Mouse (Mus musculus) central nervous system, embryonic 11.5 days (tissue): Measurements from ENCODE around the gene Rhox3f. TPM values are rescaled to one million over a fixed set of nuclear protein-coding genes. Genes with fewer than 3 reads are reported as not detected.

Experiments
- polyA plus RNA-seq: library from polyadenylated mRNA; depleted of rRNA; stranded (reverse); fragments of >200 nt; gene quantifications from 2 replicates; pipeline ENCODE4 v1.2.3, GENCODE M21; 2012; rRNA removed

Gene Rhox3f
- polyA plus RNA-seq = not detected in 2 replicates

DNA sequence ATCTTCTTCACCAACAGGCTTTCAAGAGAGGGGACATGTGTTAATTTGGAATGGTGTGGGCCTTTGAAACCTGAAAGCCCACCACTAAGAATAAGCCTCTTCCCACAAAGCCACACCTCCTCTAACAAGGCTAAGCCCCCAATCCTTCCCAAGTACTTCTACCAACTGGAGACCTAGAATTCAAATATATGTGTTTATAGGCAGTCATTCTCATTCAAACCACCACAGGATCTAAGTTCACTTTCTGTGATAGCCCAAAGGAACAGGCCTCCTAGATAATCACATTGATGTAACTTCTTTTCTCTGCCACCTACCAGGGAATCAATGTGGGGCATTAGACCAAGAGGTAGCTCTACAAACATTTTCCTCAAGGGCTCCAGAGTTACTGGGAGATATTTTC is at the start of gene Rhox3f:
Rhox3f (plus strand) TSS at position 301 of the 400 bp plus-strand sequence.

DNA sequence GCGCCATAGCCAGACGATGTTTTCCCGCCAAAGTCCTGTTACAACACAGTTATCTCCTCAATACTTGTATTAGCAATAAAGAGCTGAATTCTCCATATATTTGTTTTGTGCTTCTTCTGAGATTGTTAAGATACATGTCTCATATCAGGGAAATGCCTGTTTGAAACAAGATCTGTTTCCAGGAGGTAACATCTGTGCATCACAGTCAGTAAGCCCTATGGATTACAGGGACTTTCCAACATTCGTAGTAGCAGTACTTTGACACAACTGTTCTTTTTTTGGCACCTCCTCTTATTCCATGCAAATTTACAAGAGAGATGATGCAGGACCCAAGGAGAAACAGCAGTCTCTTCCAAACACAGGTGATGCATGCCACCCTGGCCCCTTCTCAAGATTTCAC is 39.1 kb upstream of the Rhox3f start, which contains the start of gene Rhox3e:
Rhox3e (plus strand) TSS at position 301 of the 400 bp plus-strand sequence.

DNA sequence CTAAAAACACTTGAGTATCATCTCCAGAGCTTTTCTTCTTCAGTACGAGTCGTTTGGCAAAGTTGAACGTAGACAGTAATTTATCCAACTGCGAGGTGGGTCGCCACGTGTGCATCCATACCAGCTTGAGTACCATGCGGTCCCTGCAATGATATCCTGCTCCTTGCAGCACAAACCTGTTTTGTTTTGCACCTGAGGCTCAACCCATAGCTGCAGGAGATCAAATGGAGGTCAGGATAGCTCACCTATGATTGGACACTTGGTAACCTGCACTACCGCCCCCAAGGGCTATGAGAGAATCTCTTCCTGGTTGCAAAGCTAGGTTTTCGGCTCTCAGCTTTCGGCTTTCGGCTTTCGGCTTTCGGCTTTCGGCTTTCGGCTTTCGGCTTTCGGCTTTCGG is 23.7 kb upstream of the Rhox3f start, which contains the start of gene Rhox4e:
Rhox4e (plus strand) TSS at position 301 of the 400 bp plus-strand sequence.

DNA sequence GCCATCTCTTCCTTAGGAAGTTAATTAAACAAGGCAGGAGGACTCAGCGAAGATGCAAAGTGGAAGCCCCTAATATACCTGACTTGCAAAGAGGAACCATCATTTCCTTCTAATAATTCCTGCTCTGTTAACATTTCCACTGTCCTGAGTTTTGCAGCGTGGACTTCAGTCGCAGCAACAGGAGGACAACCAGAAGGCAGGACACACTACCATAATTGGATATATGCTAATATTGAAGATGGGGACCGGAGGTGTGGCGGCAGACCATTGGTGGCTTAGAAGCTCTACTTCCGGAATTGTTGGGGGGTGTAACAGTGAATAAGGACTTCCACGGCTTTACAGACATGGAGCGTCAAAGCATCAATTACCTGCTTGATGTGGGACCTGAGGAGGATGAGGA is 9.7 kb upstream of the Rhox3f start, which contains the start of gene Rhox2f:
Rhox2f (plus strand) TSS at position 301 of the 400 bp plus-strand sequence.

DNA sequence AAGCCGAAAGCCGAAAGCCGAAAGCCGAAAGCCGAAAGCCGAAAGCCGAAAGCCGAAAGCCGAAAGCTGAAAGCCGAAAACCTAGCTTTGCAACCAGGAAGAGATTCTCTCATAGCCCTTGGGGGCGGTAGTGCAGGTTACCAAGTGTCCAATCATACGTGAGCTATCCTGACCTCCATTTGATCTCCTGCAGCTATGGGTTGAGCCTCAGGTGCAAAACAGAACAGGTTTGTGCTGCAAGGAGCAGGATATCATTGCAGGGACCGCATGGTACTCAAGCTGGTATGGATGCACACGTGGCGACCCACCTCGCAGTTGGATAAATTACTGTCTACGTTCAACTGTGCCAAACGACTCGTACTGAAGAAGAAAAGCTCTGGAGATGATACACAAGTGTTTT is 26.8 kb downstream of the Rhox3f start, which contains the start of gene Rhox4f:
Rhox4f (minus strand) TSS at position 101 of the 400 bp plus-strand sequence.

DNA sequence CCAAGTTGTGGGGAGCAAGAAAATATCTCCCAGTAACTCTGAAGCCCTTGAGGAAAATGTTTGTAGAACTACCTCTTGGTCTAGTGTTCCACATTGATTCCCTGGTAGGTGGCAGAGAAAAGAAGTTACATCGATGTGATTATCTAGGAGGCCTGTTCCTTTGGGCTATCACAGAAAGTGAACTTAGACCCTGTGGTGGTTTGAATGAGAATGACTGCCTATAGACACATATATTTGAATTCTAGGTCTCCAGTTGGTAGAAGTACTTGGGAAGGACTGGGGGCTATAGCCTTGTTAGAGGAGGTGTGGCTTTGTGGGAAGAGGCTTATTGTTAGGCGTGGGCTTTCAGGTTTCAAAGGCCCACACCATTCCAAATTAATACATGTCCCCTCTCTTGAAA is 47.7 kb downstream of the Rhox3f start, which contains the start of gene Rhox3g:
Rhox3g (minus strand) TSS at position 101 of the 400 bp plus-strand sequence.

Other genes with a start within 250 kb of the Rhox3f start
- gene Rhox3a2, start 201.0 kb upstream of the Rhox3f start, polyA plus RNA-seq = not detected in 2 replicates
- gene Rhox4a2, start 190.1 kb upstream of the Rhox3f start, polyA plus RNA-seq = 0.35 and 1.6 TPM in 2 replicates
- 0.21 and 0.82 TPM in 2 replicates for gene Rhox2b, start 168.9 kb upstream of the Rhox3f start, polyA plus RNA-seq
- gene Rhox4b, start 148.5 kb upstream of the Rhox3f start, polyA plus RNA-seq = 0.19 and 0.49 TPM in 2 replicates
- gene Rhox2c, start 127.3 kb upstream of the Rhox3f start, polyA plus RNA-seq = 0.66 and 1.4 TPM in 2 replicates
- 0.48 TPM in 1 of 2 replicates, not detected in the other for gene Rhox3c, start 122.4 kb upstream of the Rhox3f start, polyA plus RNA-seq
- gene Rhox4c, start 100.7 kb upstream of the Rhox3f start, polyA plus RNA-seq = not detected in 2 replicates
- 0.20 TPM in 1 of 2 replicates, not detected in the other for gene Rhox2d, start 87.6 kb upstream of the Rhox3f start, polyA plus RNA-seq
- 0.12 and 0.13 TPM in 2 replicates for gene Rhox4d, start 66.6 kb upstream of the Rhox3f start, polyA plus RNA-seq
- gene Rhox2e, start 50.5 kb upstream of the Rhox3f start, polyA plus RNA-seq = 0.16 TPM in 1 of 2 replicates, not detected in the other
- gene Rhox3e, start 39.0 kb upstream of the Rhox3f start, polyA plus RNA-seq = not detected in 2 replicates
- not detected in 2 replicates for gene Rhox4e, start 23.6 kb upstream of the Rhox3f start, polyA plus RNA-seq
- 0.15 and 0.30 TPM in 2 replicates for gene Rhox2f, start 9.6 kb upstream of the Rhox3f start, polyA plus RNA-seq
- gene Rhox4f, start 26.7 kb downstream of the Rhox3f start, polyA plus RNA-seq = not detected in 2 replicates
- not detected in 2 replicates for gene Rhox3g, start 47.6 kb downstream of the Rhox3f start, polyA plus RNA-seq
- not detected in 2 replicates for gene Rhox2g, start 62.5 kb downstream of the Rhox3f start, polyA plus RNA-seq
- 0.08 TPM in 1 of 2 replicates, not detected in the other for gene Rhox4g, start 70.3 kb downstream of the Rhox3f start, polyA plus RNA-seq
- gene Rhox3h, start 87.8 kb downstream of the Rhox3f start, polyA plus RNA-seq = not detected in 2 replicates
- not detected in 2 replicates for gene Rhox2h, start 92.3 kb downstream of the Rhox3f start, polyA plus RNA-seq
- gene Rhox5, start 223.8 kb downstream of the Rhox3f start, polyA plus RNA-seq = 2.4 and 3.0 TPM in 2 replicates
- gene Rhox6, start 245.9 kb downstream of the Rhox3f start, polyA plus RNA-seq = 0.06 and 0.41 TPM in 2 replicates